Mouse (Mus musculus) olfactory bulb, adult 2 months (tissue): ENCODE data around the gene Pex3.

Experiments used
- CTCF ChIP-seq: fragments of 200-500 bp; IDR thresholded peaks from 2 replicates; pipeline ENCODE4 v1.5.1; 2012; ENCODE audit warnings: low read depth, mild to moderate bottlenecking, low read length, moderate library complexity; ENCODE audit not compliant: insufficient read depth
- POLR2A ChIP-seq: fragments of 200-500 bp; IDR thresholded peaks from 2 replicates; pipeline ENCODE4 v1.6.1; 2012; ENCODE audit warnings: mild to moderate bottlenecking, low read depth, low read length, moderate library complexity; ENCODE audit not compliant: insufficient read depth

DNA sequence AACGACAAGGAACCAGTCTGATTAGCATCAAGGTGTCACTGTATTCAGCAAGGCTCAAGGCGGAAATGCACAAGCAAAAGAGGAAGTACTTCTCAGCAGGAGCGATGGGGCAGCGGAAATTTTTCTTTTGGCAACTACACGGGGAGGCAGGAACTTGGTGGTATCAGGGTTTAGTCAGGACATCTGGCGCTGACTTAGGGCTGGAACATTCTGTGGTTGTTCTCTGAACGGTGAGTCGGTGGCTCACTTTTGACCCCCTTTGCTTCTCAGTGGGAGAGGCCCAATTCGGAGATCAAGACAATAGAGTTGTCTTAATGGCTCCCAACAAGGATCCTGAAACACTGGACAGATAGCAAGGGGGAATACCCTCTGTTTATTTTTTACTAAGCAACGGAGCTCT lies 39.3 kb upstream of the Pex3 start:
- TF ChIP-seq POLR2A (no peak), CTCF (no peak)
